Mouse (Mus musculus) embryonic fibroblast, embryonic 13.5 days (primary cell): ENCODE data around the gene Evi5.

ENCODE experiments used
- CTCF ChIP-seq: IDR thresholded peaks from 2 replicates; pipeline ENCODE4 v1.5.1; 2011; ENCODE audit warnings: mild to moderate bottlenecking, control low read depth, low read length, moderate library complexity, borderline replicate concordance; ENCODE audit not compliant: insufficient read depth
- POLR2A ChIP-seq: IDR thresholded peaks from 2 replicates; pipeline ENCODE4 v1.6.1; 2011; ENCODE audit warnings: low read depth, mild to moderate bottlenecking, control low read depth, low read length, moderate library complexity

GRCm38 (mm10) chr5:107853807-107854206, 21.1 kb downstream of the Evi5 start:
- TF ChIP-seq CTCF: no peak
- TF ChIP-seq POLR2A: no peak
